21 mouse cellular contexts compared by ENCODE assay signal in genomic region chr10:21849251-21849650, GRCm38 (mm10). TPM values are rescaled to one million over a fixed set of nuclear protein-coding genes. Genes with fewer than 3 reads are reported as not detected.
DNase-seq lines count a peak whose midpoint lies in the region; ATAC-seq and TF ChIP-seq lines count a peak whose summit lies in the region.
"Had no signal": no experiment of that assay in that cellular context is flagged by ENCODE, and none has a peak within 500 bp of the region (broad histone marks: within the 10 kb centered on the region; RNA-seq: fewer than 3 reads in every experiment).

No protein-coding gene starts in this region.

- no peak for TF ChIP-seq EP300 in stomach, postnatal 0 days (optimal IDR thresholded peaks at IDR 0.05)

- no peak for TF ChIP-seq CTCF in C2C12 (IDR thresholded peaks at IDR 0.05; ENCODE audit: control insufficient read depth, insufficient read depth, insufficient read length)
- TF ChIP-seq CTCF in stomach, postnatal 0 days (IDR thresholded peaks at IDR 0.05; ENCODE audit: low read depth), result no peak

- H3K4me3 ChIP-seq in C2C12 (ENCODE audit: insufficient read depth, poor library complexity, severe bottlenecking), result no peak overlapping the region
- no peak overlapping the region for H3K4me3 ChIP-seq in stomach, postnatal 0 days (ENCODE audit: low read depth, low read length)
- no peak overlapping the region for H3K4me3 ChIP-seq in hindbrain, embryonic 10.5 days
- H3K4me3 ChIP-seq: embryonic facial prominence, embryonic 15.5 days; erythroblast, embryonic 14.5 days; forebrain, embryonic 10.5 days; hindbrain, embryonic 15.5 days had no signal

- H3K9ac ChIP-seq in stomach, postnatal 0 days (ENCODE audit: low read length), result no peak overlapping the region
- H3K9ac ChIP-seq: embryonic facial prominence, embryonic 15.5 days; hindbrain, embryonic 15.5 days had no signal

- no peaks in the 10 kb centered on the region for H3K27me3 ChIP-seq in C2C12 (ENCODE audit: control insufficient read depth, insufficient read depth, insufficient read length)
- no peaks in the 10 kb centered on the region for H3K27me3 ChIP-seq in stomach, postnatal 0 days (ENCODE audit: control insufficient read depth, insufficient read depth, low read length)
- no peaks in the 10 kb centered on the region for H3K27me3 ChIP-seq in hindbrain, embryonic 10.5 days (ENCODE audit: insufficient read depth, poor library complexity, severe bottlenecking)
- H3K27me3 ChIP-seq: embryonic facial prominence, embryonic 15.5 days; hindbrain, embryonic 15.5 days had no signal

- DNase-seq in adrenal gland, postnatal 14 days, result peak; percentile 19
- no peak for DNase-seq in adrenal gland, postnatal 4 days (ENCODE audit: low spot score in 2 of 2)
- DNase-seq in Muller cell, postnatal 12 days (ENCODE audit: inconsistent ontology term), result peak; percentile 58
- peak; percentile 24 for DNase-seq in stomach, postnatal 0 days (ENCODE audit: low spot score)
- no peak for DNase-seq in hindbrain, embryonic 10.5 days (ENCODE audit: low spot score)
- DNase-seq in testis, postnatal 10 days (ENCODE audit: low spot score), result no peak
- DNase-seq: adrenal gland, postnatal 25 days; cerebellum, adult 11 months; cerebellum, adult 8-10 months; cerebellum, postnatal 14 days; embryo, embryonic 11 days; gastrocnemius, postnatal 36 days; heart, adult 11 months had no signal

- no peaks in the 10 kb centered on the region for H3K36me3 ChIP-seq in C2C12 (ENCODE audit: control insufficient read depth, insufficient read depth)
- no peaks in the 10 kb centered on the region for H3K36me3 ChIP-seq in stomach, postnatal 0 days (ENCODE audit: control insufficient read depth, insufficient read depth, low read length)
- no peaks in the 10 kb centered on the region for H3K36me3 ChIP-seq in hindbrain, embryonic 10.5 days
- H3K36me3 ChIP-seq: embryonic facial prominence, embryonic 15.5 days; forebrain, embryonic 10.5 days; hindbrain, embryonic 15.5 days had no signal

- H3K9me3 ChIP-seq in stomach, postnatal 0 days (ENCODE audit: control insufficient read depth, low read length), result no peaks in the 10 kb centered on the region
- no peaks in the 10 kb centered on the region for H3K9me3 ChIP-seq in hindbrain, embryonic 10.5 days
- H3K9me3 ChIP-seq: embryonic facial prominence, embryonic 15.5 days; forebrain, embryonic 10.5 days; hindbrain, embryonic 15.5 days had no signal

- no peaks in the 10 kb centered on the region for H3K79me3 ChIP-seq in C2C12 (ENCODE audit: low read depth)

- no peaks in the 10 kb centered on the region; the same call in 1 of the 2 replicates for H3K4me1 ChIP-seq in stomach, postnatal 0 days (replicated peaks; ENCODE audit: control insufficient read depth, insufficient read depth)
- peaks cover 6% of the 10 kb centered on the region; the same call in 1 of the 2 replicates for H3K4me1 ChIP-seq in hindbrain, embryonic 10.5 days (replicated peaks)
- H3K4me1 ChIP-seq: embryonic facial prominence, embryonic 15.5 days; hindbrain, embryonic 15.5 days had no signal

- H3K4me2 ChIP-seq in stomach, postnatal 0 days (replicated peaks; ENCODE audit: low read depth), result no peak overlapping the region
- H3K4me2 ChIP-seq: embryonic facial prominence, embryonic 15.5 days; heart, embryonic 11.5 days; hindbrain, embryonic 15.5 days had no signal

- H3K27ac ChIP-seq in stomach, postnatal 0 days (replicated peaks), result peak overlapping the region; percentile 85
- H3K27ac ChIP-seq in hindbrain, embryonic 10.5 days, result no peak overlapping the region
- H3K27ac ChIP-seq: forebrain, embryonic 10.5 days; hindbrain, embryonic 15.5 days had no signal

- no peaks in the 10 kb centered on the region for H3K79me2 ChIP-seq in C2C12 (ENCODE audit: control insufficient read depth, insufficient read depth)

- ATAC-seq in stomach, postnatal 0 days (ENCODE audit: low FRiP score, low TSS enrichment), result peak; percentile 85
- ATAC-seq: forebrain, embryonic 14.5 days; intestine, embryonic 16.5 days had no signal

- WGBS in stomach, postnatal 0 days, result 57% methylated on average over 8 of the region's 8 CpGs
- WGBS in hindbrain, embryonic 10.5 days, result 85% methylated on average over 8 of the region's 8 CpGs

- no peak overlapping the region for H3ac ChIP-seq in C2C12 (ENCODE audit: control insufficient read depth, insufficient read length, low read depth)

TF ChIP-seq in C2C12, 6 proteins besides CTCF, POLR2A, EP300 and RAD21:
- no peak for TF ChIP-seq MYOD1 (IDR thresholded peaks at IDR 0.05; ENCODE audit: control insufficient read depth, insufficient read length, low read depth)
- TF ChIP-seq MAX (IDR thresholded peaks at IDR 0.05), result peak; percentile 32
- TF ChIP-seq MYOG (IDR thresholded peaks at IDR 0.05; ENCODE audit: control insufficient read depth, extremely low read depth, insufficient read length), result no peak
- TF ChIP-seq FOSL1 (IDR thresholded peaks at IDR 0.05; ENCODE audit: insufficient read depth, low read length, poor library complexity, severe bottlenecking), result peak; percentile 94
TF ChIP-seq in C2C12: peak in this region for 2.

RNA-seq across cellular contexts. Expression of gene Sgk1, which starts 32.7 kb away (rescaled TPM):
- 173 and 192 TPM in 2 replicates for total RNA-seq in adrenal gland, postnatal 14 days (2021)
- total RNA-seq in adrenal gland, postnatal 4 days (2021), result 100 to 1,000 TPM; 116 to 120 TPM
- 35.1 TPM for polyA plus RNA-seq in C2C12 (2012; fragmentation: generic; extraction: Trizol)
- polyA plus RNA-seq in stomach, postnatal 0 days (2015; fragmentation: Nextera tagmentation; extraction: Ambion mirVana), result 60.0 and 73.1 TPM in 2 replicates
- 15.0 and 18.1 TPM in 2 replicates for polyA plus RNA-seq in hindbrain, embryonic 10.5 days (2016; fragmentation: Nextera tagmentation; extraction: Ambion mirVana)

Comparison
In these comparisons a context has a peak if more than half of its experiments do, and no peak if none do; other contexts are left out.
1. DNase-seq: peak in adrenal gland, postnatal 14 days (single experiment), Muller cell, postnatal 12 days (single experiment) and stomach, postnatal 0 days (single experiment); none in adrenal gland, postnatal 4 days (0 of 2), hindbrain, embryonic 10.5 days (single experiment) and testis, postnatal 10 days (single experiment).